In genomic region chr3:26796954-26797353, GRCm38 (mm10) we compare ENCODE assay signal across 28 mouse cellular contexts.
"Had no signal": no experiment of that assay in that cellular context is flagged by ENCODE, and none has a peak within 500 bp of the region (broad histone marks: within the 10 kb centered on the region; RNA-seq: fewer than 3 reads in every experiment).

No protein-coding gene starts in this region.

- H3K9ac ChIP-seq: heart, embryonic 13.5 days; heart, embryonic 15.5 days; hindbrain, embryonic 13.5 days; hindbrain, embryonic 15.5 days; kidney, embryonic 15.5 days; limb, embryonic 12.5 days; liver, embryonic 13.5 days; liver, embryonic 15.5 days had no signal

- ATAC-seq: hindbrain, postnatal 0 days; intestine, embryonic 16.5 days had no signal

- H3K27ac ChIP-seq: heart, adult 2 months; heart, embryonic 13.5 days; heart, embryonic 15.5 days; hindbrain, embryonic 13.5 days; hindbrain, embryonic 15.5 days; hindbrain, postnatal 0 days; kidney, embryonic 15.5 days; kidney, postnatal 0 days; left cerebral cortex, adult 2 months; limb, embryonic 10.5 days; limb, embryonic 12.5 days; liver, embryonic 13.5 days; liver, embryonic 15.5 days had no signal

- H3K4me3 ChIP-seq: heart, adult 2 months; heart, embryonic 13.5 days; heart, embryonic 15.5 days; hindbrain, embryonic 13.5 days; hindbrain, embryonic 15.5 days; kidney, embryonic 15.5 days; left cerebral cortex, adult 2 months; limb, embryonic 10.5 days; limb, embryonic 12.5 days; liver, embryonic 13.5 days; liver, embryonic 15.5 days had no signal

- DNase-seq: gastrocnemius, postnatal 14 days; gastrocnemius, postnatal 36 days; heart, adult 11 months; heart, adult 2 months; heart, postnatal 14 days; heart, postnatal 36 days; kidney, adult 11 months; kidney, adult 2 months; kidney, adult 9 months; kidney, postnatal 14 days; kidney, postnatal 36 days; layer of hippocampus, adult 9-11 months; liver; liver, embryonic 13.5 days had no signal

- H3K4me2 ChIP-seq: heart, embryonic 11.5 days; heart, embryonic 13.5 days; heart, embryonic 15.5 days; hindbrain, embryonic 13.5 days; hindbrain, embryonic 15.5 days; kidney, embryonic 15.5 days; limb, embryonic 12.5 days; liver, embryonic 11.5 days; liver, embryonic 13.5 days; liver, embryonic 15.5 days had no signal

- H3K27me3 ChIP-seq: heart, embryonic 13.5 days; heart, embryonic 15.5 days; hindbrain, embryonic 13.5 days; hindbrain, embryonic 15.5 days; kidney, embryonic 15.5 days; limb, embryonic 12.5 days; liver, embryonic 13.5 days; liver, embryonic 15.5 days had no signal

- H3K4me1 ChIP-seq: heart, embryonic 13.5 days; heart, embryonic 15.5 days; kidney, embryonic 15.5 days; limb, embryonic 10.5 days; limb, embryonic 12.5 days; liver, embryonic 13.5 days; liver, embryonic 15.5 days had no signal

- H3K9me3 ChIP-seq: heart, embryonic 13.5 days; heart, embryonic 15.5 days; hindbrain, embryonic 13.5 days; hindbrain, embryonic 15.5 days; kidney, embryonic 15.5 days; limb, embryonic 10.5 days; limb, embryonic 12.5 days; liver, embryonic 13.5 days; liver, embryonic 15.5 days had no signal

- H3K36me3 ChIP-seq: heart, embryonic 13.5 days; heart, embryonic 15.5 days; hindbrain, embryonic 13.5 days; hindbrain, embryonic 15.5 days; kidney, embryonic 15.5 days; limb, embryonic 10.5 days; limb, embryonic 12.5 days; liver, embryonic 13.5 days; liver, embryonic 15.5 days had no signal
